Mouse (Mus musculus): Measurements from ENCODE around the gene Sap30. TPM values are rescaled to one million over a fixed set of nuclear protein-coding genes. Genes with fewer than 3 reads are reported as not detected.

Sap30 gene
- polyA plus RNA-seq, 1 experiment = 32.5 TPM

GRCm38 (mm10) chr8:57488312-57488765 is 679 bp upstream of the Sap30 start:
- H3K4me2 ChIP-seq (ENCODE audit: low read depth) = peak overlapping the region; percentile 65
- peak overlapping the region; percentile 28 for H3ac ChIP-seq (ENCODE audit: control insufficient read depth, insufficient read length)
- TF ChIP-seq POLR2A (IDR thresholded peaks at IDR 0.05; ENCODE audit: insufficient read length, low read depth) = peak; percentile 53
- peak; percentile 66 for TF ChIP-seq POLR2AphosphoS2 (IDR thresholded peaks at IDR 0.05; ENCODE audit: insufficient read length, low read depth)
- TF ChIP-seq USF1 (IDR thresholded peaks at IDR 0.05; ENCODE audit: low read depth) = no peak
- H3K4me3 ChIP-seq = peak overlapping the region; percentile 82
- H3K27me3 ChIP-seq (ENCODE audit: control insufficient read depth, insufficient read depth, insufficient read length) = no peaks in the 10 kb centered on the region
- peaks cover 21% of the 10 kb centered on the region for H3K79me2 ChIP-seq (ENCODE audit: control insufficient read depth, insufficient read depth)
- H3K36me3 ChIP-seq (ENCODE audit: control insufficient read depth, insufficient read depth) = peaks cover 20% of the 10 kb centered on the region

GRCm38 (mm10) chr8:57486491-57487440 is 894 bp downstream of the Sap30 start:
- no peaks in the 10 kb centered on the region for H3K27me3 ChIP-seq (ENCODE audit: control insufficient read depth, insufficient read depth, insufficient read length)
- peaks cover 21% of the 10 kb centered on the region for H3K79me2 ChIP-seq (ENCODE audit: control insufficient read depth, insufficient read depth)
- peak overlapping the region; percentile 28 for H3ac ChIP-seq (ENCODE audit: control insufficient read depth, insufficient read length)
- H3K4me2 ChIP-seq (ENCODE audit: low read depth) = peak overlapping the region; percentile 63
- peak overlapping the region; percentile 82 for H3K4me3 ChIP-seq
- TF ChIP-seq USF1 (IDR thresholded peaks at IDR 0.05; ENCODE audit: low read depth) (no peak), CEBPB (IDR thresholded peaks at IDR 0.05; ENCODE audit: insufficient read depth, poor library complexity, severe bottlenecking) (no peak), MYOD1 (IDR thresholded peaks at IDR 0.05; ENCODE audit: control insufficient read depth in 1 of 3, insufficient read length in 2 of 3, low read depth in 2 of 3) (peak in 2 of 3 experiments; percentile 64 to 77), POLR2A (IDR thresholded peaks at IDR 0.05; ENCODE audit: insufficient read length, low read depth) (no peak), MAX (IDR thresholded peaks at IDR 0.05; ENCODE audit: low read depth) (no peak), TCF12 (IDR thresholded peaks at IDR 0.05; ENCODE audit: insufficient read depth, poor library complexity, severe bottlenecking) (peak; percentile 65), MYOG (IDR thresholded peaks at IDR 0.05; ENCODE audit: control insufficient read depth in 1 of 3, insufficient read depth in 1 of 3, insufficient read length in 2 of 3, low read depth in 2 of 3) (peak; percentile 35 to 87 (median 84)), SRF (IDR thresholded peaks at IDR 0.05; ENCODE audit: control insufficient read depth, insufficient read length, low read depth) (peak; percentile 67)
- H3K36me3 ChIP-seq (ENCODE audit: control insufficient read depth, insufficient read depth) = peaks cover 32% of the 10 kb centered on the region

GRCm38 (mm10) chr8:57480606-57481005 is 7.1 kb downstream of the Sap30 start:
- H3K79me2 ChIP-seq (ENCODE audit: control insufficient read depth, insufficient read depth) = peaks cover 10% of the 10 kb centered on the region
- no peak overlapping the region for H3ac ChIP-seq (ENCODE audit: control insufficient read depth, insufficient read length)
- no peak overlapping the region for H3K4me2 ChIP-seq (ENCODE audit: low read depth)
- H3K36me3 ChIP-seq (ENCODE audit: control insufficient read depth, insufficient read depth) = peaks cover 44% of the 10 kb centered on the region
- H3K27me3 ChIP-seq (ENCODE audit: control insufficient read depth, insufficient read depth, insufficient read length) = no peaks in the 10 kb centered on the region
- no peak overlapping the region for H3K4me3 ChIP-seq
- TF ChIP-seq POLR2A (IDR thresholded peaks at IDR 0.05; ENCODE audit: insufficient read length, low read depth) (no peak), REST (IDR thresholded peaks at IDR 0.05; ENCODE audit: insufficient read depth, insufficient read length) (no peak), USF1 (IDR thresholded peaks at IDR 0.05; ENCODE audit: low read depth) (no peak), TCF12 (IDR thresholded peaks at IDR 0.05; ENCODE audit: insufficient read depth, poor library complexity, severe bottlenecking) (no peak), MYOD1 (IDR thresholded peaks at IDR 0.05; ENCODE audit: control insufficient read depth in 1 of 3, insufficient read length in 2 of 3, low read depth in 2 of 3) (no peak), CEBPB (IDR thresholded peaks at IDR 0.05; ENCODE audit: insufficient read depth, poor library complexity, severe bottlenecking) (no peak), MYOG (IDR thresholded peaks at IDR 0.05; ENCODE audit: control insufficient read depth in 1 of 3, insufficient read depth in 1 of 3, insufficient read length in 2 of 3, low read depth in 2 of 3) (no peak), TCF3 (IDR thresholded peaks at IDR 0.05; ENCODE audit: insufficient read length, low read depth) (no peak), MAX (IDR thresholded peaks at IDR 0.05; ENCODE audit: low read depth) (no peak)

- H3K4me2 ChIP-seq (ENCODE audit: low read depth) = no peak overlapping the region
- no peak overlapping the region for H3K4me3 ChIP-seq
- H3ac ChIP-seq (ENCODE audit: control insufficient read depth, insufficient read length) = no peak overlapping the region
- H3K36me3 ChIP-seq (ENCODE audit: control insufficient read depth, insufficient read depth) = peaks cover 37% of the 10 kb centered on the region
- no peaks in the 10 kb centered on the region for H3K27me3 ChIP-seq (ENCODE audit: control insufficient read depth, insufficient read depth, insufficient read length)
- peaks cover 2% of the 10 kb centered on the region for H3K79me2 ChIP-seq (ENCODE audit: control insufficient read depth, insufficient read depth)
- TF ChIP-seq MAX (IDR thresholded peaks at IDR 0.05; ENCODE audit: low read depth) (no peak), MYOD1 (IDR thresholded peaks at IDR 0.05; ENCODE audit: control insufficient read depth in 1 of 3, insufficient read length in 2 of 3, low read depth in 2 of 3) (no peak), POLR2A (IDR thresholded peaks at IDR 0.05; ENCODE audit: insufficient read length, low read depth) (no peak), MYOG (IDR thresholded peaks at IDR 0.05; ENCODE audit: control insufficient read depth in 1 of 3, insufficient read depth in 1 of 3, insufficient read length in 2 of 3, low read depth in 2 of 3) (no peak), TCF3 (IDR thresholded peaks at IDR 0.05; ENCODE audit: insufficient read length, low read depth) (no peak), POLR2AphosphoS2 (IDR thresholded peaks at IDR 0.05; ENCODE audit: insufficient read length, low read depth) (no peak), USF1 (IDR thresholded peaks at IDR 0.05; ENCODE audit: low read depth) (no peak), TCF12 (IDR thresholded peaks at IDR 0.05; ENCODE audit: insufficient read depth, poor library complexity, severe bottlenecking) (no peak), E2F4 (IDR thresholded peaks at IDR 0.05; ENCODE audit: insufficient read depth) (no peak), SRF (IDR thresholded peaks at IDR 0.05; ENCODE audit: control insufficient read depth, insufficient read length, low read depth) (no peak), REST (IDR thresholded peaks at IDR 0.05; ENCODE audit: insufficient read depth, insufficient read length) (no peak), CEBPB (IDR thresholded peaks at IDR 0.05; ENCODE audit: insufficient read depth, poor library complexity, severe bottlenecking) (no peak)
Measured at GRCm38 (mm10) chr8:57479700-57480099, 8.0 kb downstream of the Sap30 start.
